Mouse (Mus musculus) intestine, embryonic 16.5 days (tissue): ENCODE results near the gene Gpld1. TPM values are rescaled to one million over a fixed set of nuclear protein-coding genes. Genes with fewer than 3 reads are reported as not detected.
A peak's percentile ranks its signal among the peaks of the same experiment; 100 is the strongest.

Experiments
- ATAC-seq: fragments of 200-750 bp; cut with Nextera tagmentation; 2 replicates; pipeline ENCODE4 v1.8.0; 2017; ENCODE audit warnings: moderate TSS enrichment, moderate library complexity
- H3K27ac ChIP-seq: fragments of 300-500 bp; sonication (generic); 2 replicates; pipeline ENCODE4 v1.5.1; 2014; ENCODE audit warnings: mild to moderate bottlenecking, low read length
- H3K27me3 ChIP-seq: fragments of 300-500 bp; sonication (generic); replicated peaks from 2 replicates; pipeline ENCODE4 v1.6.1; 2014; ENCODE audit warnings: low read length, control low read depth, mixed read lengths; ENCODE audit not compliant: control insufficient read depth, insufficient read depth
- H3K36me3 ChIP-seq: fragments of 300-500 bp; sonication (generic); 2 replicates; pipeline ENCODE4 v1.6.1; 2014; ENCODE audit warnings: low read length, control low read depth; ENCODE audit not compliant: control insufficient read depth, insufficient read depth
- H3K4me1 ChIP-seq: fragments of 300-500 bp; sonication (generic); 2 replicates; pipeline ENCODE4 v1.6.1; 2014; ENCODE audit warnings: low read length, control low read depth, mixed read lengths; ENCODE audit not compliant: control insufficient read depth, insufficient read depth
- H3K4me2 ChIP-seq: fragments of 300-500 bp; sonication (generic); 2 replicates; pipeline ENCODE4 v1.6.1; 2014; ENCODE audit warnings: low read depth, low read length, control low read depth
- H3K4me3 ChIP-seq: fragments of 300-500 bp; sonication (generic); 2 replicates; pipeline ENCODE4 v1.5.1; 2014; ENCODE audit warnings: mild to moderate bottlenecking, low read length
- H3K9ac ChIP-seq: fragments of 300-500 bp; sonication (generic); 2 replicates; pipeline ENCODE4 v1.6.1; 2014; ENCODE audit warnings: low read depth, low read length
- H3K9me3 ChIP-seq: fragments of 300-500 bp; sonication (generic); 2 replicates; pipeline ENCODE4 v1.6.1; 2016; ENCODE audit warnings: low read length, control low read depth; ENCODE audit not compliant: control insufficient read depth
- WGBS: fragments of 180-500 bp; shearing (Covaris S2); extraction: QIAGEN DNeasy Blood & Tissue Kit; methylation state at CpG from one replicate; pipeline ENCODE4 v1.1.7; 2014; 5-methylcytosine and 5-hydroxymethylcytosine counted together
- polyA plus RNA-seq: library from polyadenylated mRNA; unstranded; fragments of >200 nt; fragmentation: Nextera tagmentation; extraction: Ambion mirVana; gene quantifications from 2 replicates; pipeline ENCODE4 v1.2.1, GENCODE M21; 2015

Gpld1 gene
- polyA plus RNA-seq, 1 experiment from 2014 or later = 2.4 TPM

GRCm38 (mm10) chr13:24915831-24916230 is 27.1 kb upstream of the Gpld1 start:
- H3K4me3 ChIP-seq = no peak overlapping the region
- ATAC-seq = no peak
- peaks cover 5% of the 10 kb centered on the region; the same call in 1 of the 2 replicates for H3K36me3 ChIP-seq
- no peak overlapping the region for H3K27ac ChIP-seq
- H3K9me3 ChIP-seq = no peaks in the 10 kb centered on the region
- no peak overlapping the region for H3K9ac ChIP-seq
- H3K4me2 ChIP-seq = no peak overlapping the region
- H3K4me1 ChIP-seq = no peaks in the 10 kb centered on the region
- H3K27me3 ChIP-seq = no peaks in the 10 kb centered on the region
- 71% methylated on average over 13 of the region's 13 CpGs for WGBS

- no peak overlapping the region for H3K4me2 ChIP-seq
- H3K27ac ChIP-seq = no peak overlapping the region
- H3K4me1 ChIP-seq = no peaks in the 10 kb centered on the region
- no peaks in the 10 kb centered on the region for H3K27me3 ChIP-seq
- no peak overlapping the region for H3K9ac ChIP-seq
- H3K4me3 ChIP-seq = no peak overlapping the region
- peaks cover 4% of the 10 kb centered on the region; the same call in 1 of the 2 replicates for H3K36me3 ChIP-seq
- peak; percentile 82 for ATAC-seq
- no peaks in the 10 kb centered on the region for H3K9me3 ChIP-seq
- 27% methylated on average over 5 of the region's 5 CpGs for WGBS
These were observed 22.5 kb upstream of the Gpld1 start for GRCm38 (mm10) chr13:24920333-24920977.

- ATAC-seq = no peak
- H3K9ac ChIP-seq = no peak overlapping the region
- no peaks in the 10 kb centered on the region for H3K27me3 ChIP-seq
- H3K9me3 ChIP-seq = no peaks in the 10 kb centered on the region
- H3K27ac ChIP-seq = no peak overlapping the region
- 68% methylated on average over 6 of the region's 6 CpGs for WGBS
- peaks cover 4% of the 10 kb centered on the region; the same call in 1 of the 2 replicates for H3K36me3 ChIP-seq
- no peak overlapping the region for H3K4me3 ChIP-seq
- no peaks in the 10 kb centered on the region for H3K4me1 ChIP-seq
- H3K4me2 ChIP-seq = no peak overlapping the region
These were observed 21.7 kb upstream of the Gpld1 start for GRCm38 (mm10) chr13:24921281-24921680.

- Histone ChIP-seq H3K36me3 (peaks cover 2% of the 10 kb centered on the region; the same call in 1 of the 2 replicates), H3K9me3 (no peaks in the 10 kb centered on the region), H3K27me3 (no peaks in the 10 kb centered on the region), H3K4me3 (no peak overlapping the region), H3K27ac (no peak overlapping the region), H3K9ac (no peak overlapping the region), H3K4me2 (no peak overlapping the region), H3K4me1 (no peaks in the 10 kb centered on the region)
- WGBS = 86% methylated on average over 5 of the region's 5 CpGs
- ATAC-seq = peak; percentile 42; the same call in 1 of the 2 replicates
These were observed 19.0 kb upstream of the Gpld1 start for GRCm38 (mm10) chr13:24923991-24924390.

GRCm38 (mm10) chr13:24930591-24930990 is 12.4 kb upstream of the Gpld1 start:
- no peaks in the 10 kb centered on the region for H3K9me3 ChIP-seq
- H3K4me3 ChIP-seq = no peak overlapping the region
- no peak overlapping the region for H3K4me2 ChIP-seq
- H3K27ac ChIP-seq = no peak overlapping the region
- no peaks in the 10 kb centered on the region for H3K36me3 ChIP-seq
- no peak for ATAC-seq
- H3K9ac ChIP-seq = no peak overlapping the region
- H3K27me3 ChIP-seq = no peaks in the 10 kb centered on the region
- no peaks in the 10 kb centered on the region for H3K4me1 ChIP-seq

- no peak overlapping the region for H3K27ac ChIP-seq
- H3K4me1 ChIP-seq = 0 out of 2 replicates have a peak, but pooled peaks cover 4% of the 10 kb centered on the region
- H3K4me2 ChIP-seq = no peak overlapping the region
- no peaks in the 10 kb centered on the region for H3K9me3 ChIP-seq
- no peak overlapping the region for H3K9ac ChIP-seq
- 89% methylated on average over 7 of the region's 7 CpGs for WGBS
- no peaks in the 10 kb centered on the region for H3K36me3 ChIP-seq
- H3K27me3 ChIP-seq = no peaks in the 10 kb centered on the region
- no peak overlapping the region for H3K4me3 ChIP-seq
- ATAC-seq = no peak
These were observed 9.8 kb upstream of the Gpld1 start for GRCm38 (mm10) chr13:24933199-24933598.

- H3K9ac ChIP-seq = peak overlapping the region; percentile 96
- no peaks in the 10 kb centered on the region for H3K36me3 ChIP-seq
- H3K4me1 ChIP-seq = 0 out of 2 replicates have a peak, but pooled peaks cover 6% of the 10 kb centered on the region
- no peaks in the 10 kb centered on the region for H3K9me3 ChIP-seq
- peak overlapping the region; percentile 35; the same call in 1 of the 2 replicates for H3K27ac ChIP-seq
- peak overlapping the region; percentile 69 for H3K4me2 ChIP-seq
- no peaks in the 10 kb centered on the region for H3K27me3 ChIP-seq
- ATAC-seq = no peak; the same call in 1 of the 2 replicates
- WGBS = 37% methylated on average over 5 of the region's 5 CpGs
- peak overlapping the region; percentile 90 for H3K4me3 ChIP-seq
These were observed 6.2 kb upstream of the Gpld1 start for GRCm38 (mm10) chr13:24936772-24937107.

GRCm38 (mm10) chr13:24937108-24937838 is 5.7 kb upstream of the Gpld1 start, which contains the start of gene Aldh5a1:
Aldh5a1 (minus strand) TSS chr13:24937661.
- Histone ChIP-seq H3K36me3 (no peaks in the 10 kb centered on the region), H3K9me3 (no peaks in the 10 kb centered on the region), H3K4me3 (peak within 1 kb of the TSS; percentile 90), H3K27ac (peak within 1 kb of the TSS; percentile 91), H3K9ac (peak within 1 kb of the TSS; percentile 96), H3K4me1 (0 out of 2 replicates have a peak, but pooled peaks cover 6% of the 10 kb centered on the region), H3K4me2 (peak within 1 kb of the TSS; percentile 69), H3K27me3 (no peaks in the 10 kb centered on the region)
- peak; percentile 90 for ATAC-seq
- under 1% methylated on average over 72 of the region's 75 CpGs for WGBS

GRCm38 (mm10) chr13:24937839-24938166 is 5.1 kb upstream of the Gpld1 start:
- no peaks in the 10 kb centered on the region for H3K9me3 ChIP-seq
- peak overlapping the region; percentile 96 for H3K9ac ChIP-seq
- H3K4me2 ChIP-seq = peak overlapping the region; percentile 69
- WGBS = 19% methylated on average over 12 of the region's 12 CpGs
- H3K27me3 ChIP-seq = no peaks in the 10 kb centered on the region
- ATAC-seq = peak; percentile 39
- H3K4me3 ChIP-seq = peak overlapping the region; percentile 90
- 0 out of 2 replicates have a peak, but pooled peaks cover 6% of the 10 kb centered on the region for H3K4me1 ChIP-seq
- H3K36me3 ChIP-seq = no peaks in the 10 kb centered on the region
- H3K27ac ChIP-seq = peak overlapping the region; percentile 91; the same call in 1 of the 2 replicates
